Mouse (Mus musculus) olfactory bulb, adult 2 months (tissue): Measurements from ENCODE around the gene Ypel3.

Source experiments
- CTCF ChIP-seq: fragments of 200-500 bp; IDR thresholded peaks from 2 replicates; pipeline ENCODE4 v1.5.1; 2012; ENCODE audit warnings: low read depth, mild to moderate bottlenecking, low read length, moderate library complexity; ENCODE audit not compliant: insufficient read depth
- POLR2A ChIP-seq: fragments of 200-500 bp; IDR thresholded peaks from 2 replicates; pipeline ENCODE4 v1.6.1; 2012; ENCODE audit warnings: mild to moderate bottlenecking, low read depth, low read length, moderate library complexity; ENCODE audit not compliant: insufficient read depth

- no peak for TF ChIP-seq CTCF
- no peak for TF ChIP-seq POLR2A
Observed at GRCm38 (mm10) chr7:126774463-126774862, 2.3 kb upstream of the Ypel3 start.
